Mouse (Mus musculus): Measurements from ENCODE around the gene Mcmbp. TPM values are rescaled to one million over a fixed set of nuclear protein-coding genes. Genes with fewer than 3 reads are reported as not detected.

The Mcmbp gene
- polyA plus RNA-seq (2015; fragmentation: Nextera tagmentation; extraction: Ambion mirVana): 67.4 and 69.4 TPM in 2 replicates

DNA sequence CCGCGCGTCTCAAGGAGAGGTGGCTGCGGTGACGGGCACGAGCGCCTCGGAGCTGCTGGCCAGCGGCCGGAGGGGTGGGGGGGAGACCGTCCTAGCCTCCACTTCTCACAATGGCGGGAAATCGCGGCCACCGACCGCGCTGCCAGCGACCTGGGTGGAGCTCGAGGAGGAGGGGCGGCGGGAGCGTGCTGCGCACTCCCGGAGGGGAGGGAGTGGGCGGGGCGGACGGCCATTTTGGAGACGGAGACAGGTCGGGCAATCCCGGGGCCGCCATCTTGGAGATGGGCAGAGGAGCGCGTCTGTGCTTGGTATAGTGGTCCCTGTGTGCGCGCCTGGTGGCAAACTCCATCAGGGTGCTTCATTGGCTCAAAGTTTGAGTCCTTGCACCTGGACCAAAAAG is at the start of gene Mcmbp:
Mcmbp (minus strand) TSS at position 162 of the 400 bp plus-strand sequence.
- H3K36me3 ChIP-seq: no peaks in the 10 kb centered on the region
- peaks cover 19% of the 10 kb centered on the region for H3K4me1 ChIP-seq
- no peaks in the 10 kb centered on the region for H3K9me3 ChIP-seq
- peak within 1 kb of the TSS; percentile 88 for H3K4me2 ChIP-seq (replicated peaks)
- H3K9ac ChIP-seq: peak within 1 kb of the TSS; percentile 99
- under 1% methylated on average over 35 of the region's 35 CpGs for WGBS
- peak within 1 kb of the TSS; percentile 99 for H3K4me3 ChIP-seq
- peak; percentile 84 for ATAC-seq (ENCODE audit: low FRiP score, low read depth)
- peak within 1 kb of the TSS; percentile 89 for H3K27ac ChIP-seq
- H3K27me3 ChIP-seq: 0 out of 2 replicates have a peak, but pooled peaks cover 8% of the 10 kb centered on the region

DNA sequence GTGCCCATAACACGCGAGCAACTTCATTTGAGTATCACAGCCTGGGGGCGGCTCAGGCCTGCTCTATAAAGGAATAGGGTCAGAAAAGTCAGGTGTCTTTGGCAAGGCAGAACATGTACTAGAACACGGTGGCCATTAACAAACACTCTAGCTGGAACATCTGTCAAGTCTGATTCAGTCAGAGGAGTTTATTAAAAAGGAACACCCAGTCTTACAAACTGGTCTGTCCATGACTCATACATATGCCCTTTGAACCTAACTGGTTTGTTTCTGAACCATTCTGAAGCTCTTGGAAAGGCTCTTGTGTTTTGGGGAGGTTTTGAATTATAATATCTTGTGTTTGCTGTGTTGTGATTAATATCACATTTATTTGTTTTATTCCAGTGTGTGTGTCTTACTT is 49.8 kb upstream of the Mcmbp start:
- H3K27ac ChIP-seq: no peak overlapping the region
- peaks cover 3% of the 10 kb centered on the region; the same call in 1 of the 2 replicates for H3K9me3 ChIP-seq
- no peak overlapping the region for H3K4me2 ChIP-seq (replicated peaks)
- peaks cover 17% of the 10 kb centered on the region for H3K36me3 ChIP-seq
- H3K4me3 ChIP-seq: no peak overlapping the region
- ATAC-seq (ENCODE audit: low FRiP score, low read depth): no peak
- 60% methylated on average over 4 of the region's 4 CpGs for WGBS
- no peaks in the 10 kb centered on the region for H3K4me1 ChIP-seq
- no peaks in the 10 kb centered on the region for H3K27me3 ChIP-seq
- no peak overlapping the region for H3K9ac ChIP-seq

DNA sequence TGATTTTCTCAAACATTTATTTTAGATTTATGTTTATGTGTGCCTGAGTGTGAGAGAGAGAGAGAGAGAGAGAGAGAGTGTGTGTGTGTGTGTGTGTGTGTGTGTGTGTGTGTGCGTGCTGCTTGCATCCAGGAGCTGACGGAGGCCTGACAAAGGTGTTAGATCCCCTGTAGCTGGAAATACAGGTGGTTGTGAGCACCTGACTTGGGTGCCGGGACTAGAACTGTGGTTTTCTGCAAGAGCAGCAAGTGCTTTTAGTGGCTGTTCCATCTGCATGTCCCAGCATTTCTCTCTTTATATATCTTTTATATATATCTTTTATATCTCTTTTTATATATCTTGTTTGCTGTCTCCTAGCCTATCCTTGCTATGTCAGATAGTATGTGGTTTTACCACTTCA is 41.6 kb upstream of the Mcmbp start:
- Histone ChIP-seq H3K4me1 (no peaks in the 10 kb centered on the region), H3K27me3 (no peaks in the 10 kb centered on the region), H3K9me3 (peaks cover 3% of the 10 kb centered on the region; the same call in 1 of the 2 replicates), H3K4me3 (no peak overlapping the region), H3K9ac (no peak overlapping the region), H3K4me2 (replicated peaks) (no peak overlapping the region), H3K27ac (no peak overlapping the region), H3K36me3 (peaks cover 86% of the 10 kb centered on the region)
- WGBS: 89% methylated on average over 3 of the region's 3 CpGs
- no peak for ATAC-seq (ENCODE audit: low FRiP score, low read depth)

DNA sequence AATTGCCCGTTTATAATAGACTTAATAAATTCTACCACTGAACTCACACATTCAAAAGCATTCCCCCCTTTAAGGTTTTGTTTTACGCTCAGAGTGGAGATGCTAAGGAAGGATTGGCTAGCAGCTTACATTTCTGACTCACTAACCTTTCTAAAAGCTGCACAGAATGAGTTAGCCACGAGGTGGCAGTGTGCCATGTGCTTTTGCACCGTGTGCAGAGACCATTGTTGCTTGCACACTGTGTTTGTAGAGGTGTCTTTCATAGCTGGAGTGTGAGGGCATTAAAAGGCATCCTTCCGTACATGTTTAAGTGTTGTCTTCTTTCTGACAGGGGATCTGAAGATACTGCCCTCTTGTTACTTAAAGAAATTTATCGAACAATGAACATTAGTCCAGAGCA is 39.0 kb upstream of the Mcmbp start:
- Histone ChIP-seq H3K9me3 (no peaks in the 10 kb centered on the region), H3K36me3 (peaks cover 89% of the 10 kb centered on the region), H3K4me1 (no peaks in the 10 kb centered on the region), H3K9ac (no peak overlapping the region), H3K4me2 (replicated peaks) (no peak overlapping the region), H3K27me3 (no peaks in the 10 kb centered on the region), H3K27ac (no peak overlapping the region), H3K4me3 (no peak overlapping the region)
- 51% methylated on average over 6 of the region's 6 CpGs for WGBS
- ATAC-seq (ENCODE audit: low FRiP score, low read depth): no peak

DNA sequence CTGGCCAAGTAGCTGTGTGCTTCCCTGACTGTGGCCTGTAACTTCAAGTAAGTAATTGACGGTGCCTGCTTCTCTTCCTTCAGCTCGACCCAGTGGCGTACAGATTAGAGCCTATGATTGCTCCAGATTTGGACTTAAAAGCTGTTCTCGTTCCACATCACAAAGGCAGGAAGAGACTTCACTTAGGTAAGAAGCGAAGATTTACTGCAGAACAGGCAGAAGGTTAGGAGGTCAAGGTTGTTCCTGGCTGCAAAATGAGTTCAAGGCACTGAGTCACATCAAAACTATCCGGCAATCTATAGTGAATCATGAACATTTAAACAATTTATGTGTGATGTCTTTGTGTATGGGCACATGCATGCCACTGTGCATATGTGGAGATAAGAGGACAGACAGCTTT is 36.9 kb upstream of the Mcmbp start:
- no peak overlapping the region for H3K9ac ChIP-seq
- no peaks in the 10 kb centered on the region for H3K4me1 ChIP-seq
- H3K27ac ChIP-seq: no peak overlapping the region
- H3K36me3 ChIP-seq: peaks cover 91% of the 10 kb centered on the region
- no peak for ATAC-seq (ENCODE audit: low FRiP score, low read depth)
- H3K4me3 ChIP-seq: no peak overlapping the region
- no peaks in the 10 kb centered on the region for H3K9me3 ChIP-seq
- H3K27me3 ChIP-seq: no peaks in the 10 kb centered on the region
- WGBS: 68% methylated on average over 6 of the region's 6 CpGs
- H3K4me2 ChIP-seq (replicated peaks): no peak overlapping the region

DNA sequence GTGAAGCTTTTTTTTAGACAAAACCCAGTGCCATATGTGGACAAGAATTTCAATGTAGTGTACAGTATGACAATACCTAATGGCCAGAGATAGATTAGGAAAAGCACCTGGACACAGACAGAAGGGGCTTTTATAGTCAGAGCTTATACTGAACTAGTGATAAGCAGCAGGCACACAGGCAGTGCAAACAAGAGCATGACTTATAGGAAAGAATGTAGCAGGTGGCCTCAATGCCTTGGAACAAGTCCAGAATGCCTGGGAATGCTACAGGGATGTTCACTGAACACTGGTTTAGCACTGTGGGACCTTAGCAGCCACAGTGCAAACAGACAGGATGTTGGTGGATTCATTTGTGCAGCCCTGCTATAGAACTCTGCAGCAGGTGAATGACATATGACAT is 26.4 kb upstream of the Mcmbp start:
- Histone ChIP-seq H3K9me3 (no peaks in the 10 kb centered on the region), H3K4me3 (no peak overlapping the region), H3K27me3 (no peaks in the 10 kb centered on the region), H3K4me2 (replicated peaks) (no peak overlapping the region), H3K9ac (no peak overlapping the region), H3K36me3 (peaks cover 91% of the 10 kb centered on the region), H3K27ac (no peak overlapping the region), H3K4me1 (no peaks in the 10 kb centered on the region)
- ATAC-seq (ENCODE audit: low FRiP score, low read depth): no peak

DNA sequence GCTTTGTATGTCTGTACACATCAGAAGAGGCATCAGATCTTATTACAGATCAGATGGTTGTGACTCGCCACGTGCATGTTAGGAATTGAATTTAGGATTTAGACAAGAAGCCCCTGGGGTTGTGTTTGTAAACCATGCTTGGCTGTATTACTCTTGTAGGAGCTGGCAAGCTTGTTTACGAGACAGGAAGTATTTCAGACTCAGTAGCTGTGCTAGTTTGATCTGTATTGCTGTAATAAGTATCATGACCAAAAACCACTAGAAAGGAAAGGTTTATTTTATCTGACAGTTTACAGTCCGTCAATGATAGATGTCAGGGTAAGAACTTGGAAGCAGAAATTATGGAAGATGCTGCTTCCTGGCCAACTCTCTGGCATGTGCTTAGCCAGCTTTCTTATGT is 18.7 kb upstream of the Mcmbp start:
- Histone ChIP-seq H3K27ac (no peak overlapping the region), H3K9me3 (no peaks in the 10 kb centered on the region), H3K4me2 (replicated peaks) (no peak overlapping the region), H3K4me1 (no peaks in the 10 kb centered on the region), H3K36me3 (peaks cover 97% of the 10 kb centered on the region), H3K27me3 (no peaks in the 10 kb centered on the region), H3K9ac (no peak overlapping the region), H3K4me3 (no peak overlapping the region)
- ATAC-seq (ENCODE audit: low FRiP score, low read depth): no peak
- WGBS: 86% methylated on average over 4 of the region's 4 CpGs

DNA sequence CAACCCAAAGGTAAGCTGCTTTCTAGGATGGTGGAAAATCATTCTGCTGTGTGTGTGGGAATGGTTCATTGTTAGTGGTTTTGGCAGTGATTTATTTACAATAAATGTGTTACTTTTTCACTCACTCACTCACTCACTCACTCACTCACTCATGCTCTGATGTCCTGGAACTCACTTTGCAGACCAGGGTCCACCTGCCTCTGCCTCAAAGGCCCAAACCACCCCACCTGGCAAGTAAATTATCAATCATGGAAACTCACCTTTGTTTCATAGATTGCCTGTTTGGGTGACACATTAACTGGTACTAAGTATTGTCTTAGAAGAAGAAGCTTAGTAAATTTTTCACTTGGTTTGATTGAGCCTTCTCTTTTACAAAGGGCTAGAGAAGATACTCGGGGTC is 15.1 kb upstream of the Mcmbp start:
- ATAC-seq (ENCODE audit: low FRiP score, low read depth): no peak
- Histone ChIP-seq H3K4me2 (replicated peaks) (no peak overlapping the region), H3K27me3 (no peaks in the 10 kb centered on the region), H3K36me3 (peaks cover 96% of the 10 kb centered on the region), H3K9me3 (no peaks in the 10 kb centered on the region), H3K9ac (no peak overlapping the region), H3K4me1 (no peaks in the 10 kb centered on the region), H3K4me3 (no peak overlapping the region), H3K27ac (no peak overlapping the region)
- WGBS: 91% methylated on average over 1 of the region's 1 CpGs

DNA sequence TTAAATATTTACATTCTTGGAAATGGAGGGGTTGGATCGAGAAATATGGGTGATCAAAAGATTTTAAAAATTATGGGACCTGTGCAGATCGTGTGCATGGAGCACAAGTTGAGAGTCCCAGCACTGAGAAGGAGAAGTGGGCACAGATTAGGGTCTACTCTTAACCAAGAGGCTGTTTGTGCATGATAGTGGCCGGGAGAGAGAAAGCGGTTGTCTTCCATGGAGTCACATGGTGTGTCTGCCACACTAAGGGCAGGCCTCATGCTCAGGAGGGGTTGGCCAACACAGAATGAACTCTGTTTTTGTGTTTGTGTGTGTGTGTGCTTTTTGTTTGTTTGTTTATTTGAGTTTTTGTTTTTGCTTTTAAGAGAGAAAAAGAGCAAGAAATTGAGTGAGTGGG is 11.7 kb upstream of the Mcmbp start:
- Histone ChIP-seq H3K4me3 (no peak overlapping the region), H3K27me3 (no peaks in the 10 kb centered on the region), H3K36me3 (peaks cover 74% of the 10 kb centered on the region), H3K4me2 (replicated peaks) (no peak overlapping the region), H3K9ac (no peak overlapping the region), H3K27ac (no peak overlapping the region), H3K9me3 (no peaks in the 10 kb centered on the region), H3K4me1 (peaks cover 20% of the 10 kb centered on the region)
- WGBS: 91% methylated on average over 4 of the region's 4 CpGs
- no peak for ATAC-seq (ENCODE audit: low FRiP score, low read depth)

DNA sequence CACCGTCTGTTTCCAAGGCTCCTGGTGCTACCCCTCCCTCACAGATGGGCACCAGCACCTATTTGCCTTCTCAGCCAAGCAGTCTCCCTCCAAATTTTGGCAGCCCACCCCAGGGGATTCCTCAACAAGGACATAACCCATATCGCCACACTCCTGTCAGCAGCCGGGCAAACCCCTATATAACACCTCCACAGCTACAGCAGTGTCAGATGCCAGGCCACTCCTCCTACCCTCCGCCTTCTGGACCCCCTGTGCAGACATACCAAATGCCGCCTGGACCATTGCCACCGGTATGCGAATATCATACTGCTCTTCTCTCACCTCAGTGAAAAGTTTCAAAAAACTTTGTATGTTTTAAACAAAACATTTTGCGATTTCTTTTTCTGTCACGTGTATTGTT is 10.0 kb upstream of the Mcmbp start:
- no peaks in the 10 kb centered on the region for H3K27me3 ChIP-seq
- no peak overlapping the region for H3K27ac ChIP-seq
- no peaks in the 10 kb centered on the region for H3K9me3 ChIP-seq
- peaks cover 37% of the 10 kb centered on the region for H3K4me1 ChIP-seq
- H3K4me2 ChIP-seq (replicated peaks): no peak overlapping the region
- no peak overlapping the region for H3K9ac ChIP-seq
- H3K36me3 ChIP-seq: peaks cover 58% of the 10 kb centered on the region
- no peak for ATAC-seq (ENCODE audit: low FRiP score, low read depth)
- no peak overlapping the region for H3K4me3 ChIP-seq
- WGBS: 86% methylated on average over 9 of the region's 9 CpGs

DNA sequence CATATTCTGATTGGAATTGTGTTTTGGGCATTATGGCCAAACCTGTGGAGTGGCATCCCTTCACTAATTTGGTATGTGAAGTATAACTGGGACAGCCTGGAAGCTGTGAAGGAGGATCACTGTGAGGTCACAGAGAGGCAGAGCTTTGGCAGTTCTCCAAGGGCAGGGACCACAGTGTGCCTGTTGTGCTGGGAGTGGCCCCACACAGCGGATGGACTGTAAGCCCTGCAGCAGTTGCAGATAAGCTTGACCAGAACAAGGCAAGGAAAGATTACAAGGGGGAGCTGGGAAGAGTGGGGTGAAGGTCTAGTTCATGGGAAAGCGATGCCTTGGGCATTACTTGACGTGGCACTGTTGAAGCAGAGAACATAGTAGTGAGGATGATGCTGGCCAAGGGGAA is 8.5 kb upstream of the Mcmbp start:
- ATAC-seq (ENCODE audit: low FRiP score, low read depth): no peak
- Histone ChIP-seq H3K27me3 (no peaks in the 10 kb centered on the region), H3K27ac (no peak overlapping the region), H3K4me1 (peaks cover 41% of the 10 kb centered on the region), H3K9me3 (no peaks in the 10 kb centered on the region), H3K4me2 (replicated peaks) (no peak overlapping the region), H3K9ac (no peak overlapping the region), H3K36me3 (peaks cover 42% of the 10 kb centered on the region), H3K4me3 (no peak overlapping the region)
- 85% methylated on average over 3 of the region's 3 CpGs for WGBS

DNA sequence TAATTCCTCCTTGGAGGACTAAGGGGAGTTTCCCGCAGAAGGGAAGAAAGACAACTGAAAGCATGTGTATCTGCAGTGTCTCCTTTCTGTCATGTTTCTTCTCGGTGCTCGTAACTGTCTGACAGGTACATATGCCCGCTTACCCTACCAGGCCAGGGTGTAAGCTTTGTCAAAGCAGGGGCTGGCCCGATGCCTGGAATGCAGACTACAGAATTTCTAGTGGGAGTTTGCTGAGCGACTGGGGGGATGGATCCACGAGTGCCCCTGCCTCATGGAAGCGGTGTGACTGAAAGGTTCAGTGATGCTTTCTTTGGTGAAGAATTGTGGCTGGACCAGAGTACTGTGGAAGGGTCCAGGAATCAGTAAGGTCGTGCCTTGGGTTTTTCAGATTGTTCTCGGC is 5.9 kb upstream of the Mcmbp start:
- peak overlapping the region; percentile 91 for H3K9ac ChIP-seq
- WGBS: 93% methylated on average over 10 of the region's 10 CpGs
- peak overlapping the region; percentile 97 for H3K4me3 ChIP-seq
- peaks cover 19% of the 10 kb centered on the region for H3K36me3 ChIP-seq
- peaks cover 41% of the 10 kb centered on the region for H3K4me1 ChIP-seq
- H3K4me2 ChIP-seq (replicated peaks): peak overlapping the region; percentile 80
- no peaks in the 10 kb centered on the region for H3K9me3 ChIP-seq
- 0 out of 2 replicates have a peak, but pooled peaks cover 8% of the 10 kb centered on the region for H3K27me3 ChIP-seq
- no peak for ATAC-seq (ENCODE audit: low FRiP score, low read depth)
- H3K27ac ChIP-seq: no peak overlapping the region

DNA sequence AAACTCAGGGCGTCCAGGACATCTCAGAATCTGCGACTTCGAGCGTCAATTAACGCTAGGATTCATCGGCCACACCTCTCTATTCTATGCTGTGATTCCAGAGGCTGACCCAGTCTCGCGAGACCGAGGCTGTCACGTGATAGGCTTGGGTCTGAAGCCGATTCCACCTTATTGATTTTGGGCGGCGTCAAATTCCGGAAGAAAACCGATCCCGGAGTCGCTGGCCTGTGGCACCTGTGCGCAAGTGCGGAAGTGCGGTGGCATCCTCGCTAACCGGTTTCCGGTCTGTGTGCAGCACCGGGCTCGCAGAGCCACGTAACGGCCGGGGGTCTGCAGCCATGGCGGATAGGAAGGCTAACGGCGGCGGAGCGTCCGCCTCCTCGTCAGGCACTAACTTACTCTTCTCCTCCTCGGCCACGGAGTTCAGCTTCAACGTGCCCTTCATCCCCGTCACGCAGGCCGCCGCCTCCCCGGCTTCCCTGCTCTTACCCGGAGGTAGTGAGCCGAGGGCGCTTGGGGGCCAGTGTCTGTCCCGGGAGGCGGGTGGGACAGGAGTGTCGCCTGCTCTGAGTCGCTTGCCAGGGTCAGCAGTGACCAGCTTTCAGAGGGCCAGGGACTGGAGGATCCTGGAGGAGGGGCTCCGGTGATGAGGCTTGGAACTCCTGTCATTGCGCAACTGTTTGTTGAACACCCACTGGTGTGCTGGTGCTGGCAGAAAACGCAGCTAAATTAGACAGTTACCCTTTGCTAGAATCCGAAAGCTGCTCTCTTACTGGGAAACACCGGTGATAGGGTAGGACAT is 4.6 kb upstream of the Mcmbp start, which contains the start of gene Sec23ip:
Sec23ip (plus strand) TSS at position 260 of the 802 bp plus-strand sequence.
- Histone ChIP-seq H3K9me3 (no peaks in the 10 kb centered on the region), H3K4me1 (peaks cover 41% of the 10 kb centered on the region), H3K4me3 (peak within 1 kb of the TSS; percentile 97), H3K27ac (peak within 1 kb of the TSS; percentile 33; the same call in 1 of the 2 replicates), H3K4me2 (replicated peaks) (peak within 1 kb of the TSS; percentile 80), H3K36me3 (peaks cover 7% of the 10 kb centered on the region), H3K9ac (peak within 1 kb of the TSS; percentile 91), H3K27me3 (0 out of 2 replicates have a peak, but pooled peaks cover 8% of the 10 kb centered on the region)
- under 1% methylated on average over 55 of the region's 55 CpGs for WGBS
- peak; percentile 90 for ATAC-seq (ENCODE audit: low FRiP score, low read depth)
